Comparison of ENCODE assay signal across 8 mouse cellular contexts in the genomic region with DNA sequence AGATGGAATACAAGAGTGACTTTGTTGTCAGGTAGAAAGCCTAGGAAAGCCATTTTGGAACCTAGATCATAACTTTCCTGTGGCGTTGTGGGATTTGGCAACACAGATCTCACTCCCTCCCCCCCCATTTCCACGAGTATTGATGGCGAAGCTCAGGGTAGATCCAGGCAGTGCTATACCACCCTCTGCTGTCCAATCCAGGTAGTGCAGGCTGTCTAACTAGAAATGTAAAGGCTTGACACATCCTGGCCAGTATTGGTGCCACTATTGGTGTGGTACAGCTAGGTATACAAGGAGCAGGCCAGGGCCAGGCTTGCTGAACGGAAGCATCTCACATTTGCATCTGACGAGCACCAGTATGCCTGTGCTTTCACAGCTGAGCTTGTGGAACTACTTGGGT. TPM values are rescaled to one million over a fixed set of nuclear protein-coding genes. Genes with fewer than 3 reads are reported as not detected.
DNase-seq lines count a peak whose midpoint lies in the region; ATAC-seq and TF ChIP-seq lines count a peak whose summit lies in the region.

No protein-coding gene starts in this region.

- ATAC-seq in monocyte, adult 5-6 weeks (replicated peaks; ENCODE audit: insufficient number of reproducible peaks, low FRiP score, low TSS enrichment, poor library complexity, severe bottlenecking) = 0 out of 2 replicates have a peak, but pooled peaks have one; percentile 69

- peak; percentile 15 for DNase-seq in 3134 (ENCODE audit: extremely low read depth, insufficient read length, low spot score)
- DNase-seq in adrenal gland, adult 18-20 months (ENCODE audit: low spot score in 2 of 2) = peak; percentile 78 to 80
- DNase-seq in embryo, embryonic 10 days (ENCODE audit: low spot score) = peak; percentile 81
- DNase-seq in gastrocnemius, postnatal 10 days = peak; percentile 79
- DNase-seq in kidney, adult 2 months = peak; percentile 84
- peak; percentile 82 for DNase-seq in limb, embryonic 10.5 days (ENCODE audit: low spot score)
- DNase-seq in telencephalon, adult 2 months (ENCODE audit: low read depth, low spot score) = peak; percentile 28

- H3K27me3 ChIP-seq in kidney, adult 2 months (replicated peaks; ENCODE audit: control insufficient read depth, insufficient read depth, low read length) = no peaks in the 10 kb centered on the region
- peaks cover 50% of the 10 kb centered on the region for H3K27me3 ChIP-seq in limb, embryonic 10.5 days (ENCODE audit: low read depth, poor library complexity, severe bottlenecking)

- 11% methylated on average over 5 of the region's 5 CpGs for WGBS in kidney, adult 2 months
- 24% methylated on average over 5 of the region's 5 CpGs for WGBS in limb, embryonic 10.5 days

- no peak overlapping the region for H3K27ac ChIP-seq in kidney, adult 2 months (ENCODE audit: insufficient read depth, low read depth, low read length)
- H3K27ac ChIP-seq in limb, embryonic 10.5 days = no peak overlapping the region

- H3K4me3 ChIP-seq in kidney, adult 2 months (ENCODE audit: insufficient read depth, low read depth, low read length) = no peak overlapping the region
- H3K4me3 ChIP-seq in limb, embryonic 10.5 days = no peak overlapping the region

- no peaks in the 10 kb centered on the region for H3K9me3 ChIP-seq in limb, embryonic 10.5 days (replicated peaks)

- no peak for TF ChIP-seq POLR2A in kidney, adult 2 months (IDR thresholded peaks at IDR 0.05; ENCODE audit: low read depth, low read length)

- H3K36me3 ChIP-seq in kidney, adult 2 months (ENCODE audit: control insufficient read depth, insufficient read depth, low read length) = no peaks in the 10 kb centered on the region
- H3K36me3 ChIP-seq in limb, embryonic 10.5 days = no peaks in the 10 kb centered on the region

- H3K4me1 ChIP-seq in kidney, adult 2 months (ENCODE audit: control insufficient read depth, insufficient read depth, low read length) = no peaks in the 10 kb centered on the region
- no peaks in the 10 kb centered on the region for H3K4me1 ChIP-seq in limb, embryonic 10.5 days

- peak; percentile 100; the same call in 1 of the 2 replicates for TF ChIP-seq CTCF in kidney, adult 2 months (conservative IDR thresholded peaks at IDR 0.05; ENCODE audit: insufficient read depth, insufficient read length, low read depth, low read length)

RNA-seq across cellular contexts. Expression of gene Upp1, which starts 18.6 kb away (rescaled TPM):
- total RNA-seq in adrenal gland, adult 18-20 months (2021) = 10 to 100 TPM; 11.0 to 12.2 TPM
- total RNA-seq in gastrocnemius, postnatal 10 days (2021) = 1 to 10 TPM; 1.4 to 2.6 TPM
- 19.8 and 21.2 TPM in 2 replicates for polyA plus RNA-seq in kidney, adult 2 months (2012; rRNA removed)
- polyA plus RNA-seq in limb, embryonic 10.5 days (2016; fragmentation: Nextera tagmentation; extraction: Ambion mirVana) = 5.0 and 5.2 TPM in 2 replicates
- 1.5 to 4.1 TPM in 2 of 3 replicates, not detected in the other for total RNA-seq in monocyte, adult 5-6 weeks (2017)

RNA-seq across cellular contexts. Expression of gene Abca13, which starts 55.3 kb away (rescaled TPM):
- total RNA-seq in adrenal gland, adult 18-20 months (2021) = under 1 TPM; 0.07 to 0.10 TPM
- under 1 TPM in 1 of 2 experiments, not detected in 1; 0.45 TPM for total RNA-seq in gastrocnemius, postnatal 10 days (2021)
- 7.6 and 11.7 TPM in 2 replicates for polyA plus RNA-seq in kidney, adult 2 months (2012; rRNA removed)
- 0.01 TPM in 1 of 2 replicates, not detected in the other for polyA plus RNA-seq in limb, embryonic 10.5 days (2016; fragmentation: Nextera tagmentation; extraction: Ambion mirVana)
- 0.10 to 0.29 TPM (median 0.11 TPM) in 3 replicates for total RNA-seq in monocyte, adult 5-6 weeks (2017)

Comparison
In these comparisons a context has a peak if more than half of its experiments do, and no peak if none do; other contexts are left out.
1. DNase-seq: peak in every context shown above with its lines; median percentile 84 in kidney, adult 2 months; 82 in limb, embryonic 10.5 days; 81 in embryo, embryonic 10 days; 79 in adrenal gland, adult 18-20 months; 79 in gastrocnemius, postnatal 10 days; 28 in telencephalon, adult 2 months; 15 in 3134.